Mouse (Mus musculus) brain, adult 2 months (tissue): ENCODE data around the gene Hist1h2bj.

Source experiments
- DNase-seq: peaks from one replicate; pipeline ENCODE4 v3.0.0; 2011; ENCODE audit warnings: low read depth, low spot score

The Hist1h2bj gene

GRCm38 (mm10) chr13:22042568-22043502 is at the start of gene Hist1h2bj, which contains the start of gene Hist1h2ag:
Gene Hist1h2bj, plus strand, starts transcription at chr13:22043214.
Gene Hist1h2ag, minus strand, starts transcription at chr13:22042944.
- peak; percentile 99 for DNase-seq

- DNase-seq: peak; percentile 15
Measured at GRCm38 (mm10) chr13:21993957-21994738, 48.9 kb upstream of the Hist1h2bj start.

GRCm38 (mm10) chr13:21994896-21995295 is 48.1 kb upstream of the Hist1h2bj start:
- no peak for DNase-seq

GRCm38 (mm10) chr13:21995331-21995914 is 47.6 kb upstream of the Hist1h2bj start:
- no peak for DNase-seq

- DNase-seq: no peak
Measured at GRCm38 (mm10) chr13:21996101-21996839, 46.7 kb upstream of the Hist1h2bj start.

GRCm38 (mm10) chr13:21996840-21997185 is 46.2 kb upstream of the Hist1h2bj start:
- no peak for DNase-seq

- no peak for DNase-seq
Measured at GRCm38 (mm10) chr13:21997201-21997820, 45.7 kb upstream of the Hist1h2bj start.

GRCm38 (mm10) chr13:21997821-21998220 is 45.2 kb upstream of the Hist1h2bj start:
- DNase-seq: no peak

- no peak for DNase-seq
Measured at GRCm38 (mm10) chr13:21998412-21998811, 44.6 kb upstream of the Hist1h2bj start.

GRCm38 (mm10) chr13:21999147-21999546 is 43.9 kb upstream of the Hist1h2bj start:
- DNase-seq: no peak

GRCm38 (mm10) chr13:22001346-22001745 is 41.7 kb upstream of the Hist1h2bj start:
- DNase-seq: no peak

- DNase-seq: no peak
Measured at GRCm38 (mm10) chr13:22001823-22002222, 41.2 kb upstream of the Hist1h2bj start.

- peak; percentile 42 for DNase-seq
Measured at GRCm38 (mm10) chr13:22005605-22006333, 37.2 kb upstream of the Hist1h2bj start.

- DNase-seq: no peak
Measured at GRCm38 (mm10) chr13:22006334-22007120, 36.5 kb upstream of the Hist1h2bj start.

- no peak for DNase-seq
Measured at GRCm38 (mm10) chr13:22007121-22007510, 35.9 kb upstream of the Hist1h2bj start.

- no peak for DNase-seq
Measured at GRCm38 (mm10) chr13:22007872-22008271, 35.1 kb upstream of the Hist1h2bj start.

- DNase-seq: no peak
Measured at GRCm38 (mm10) chr13:22008707-22009106, 34.3 kb upstream of the Hist1h2bj start.

- no peak for DNase-seq
Measured at GRCm38 (mm10) chr13:22009642-22010041, 33.4 kb upstream of the Hist1h2bj start, which contains the start of gene Prss16. Gene Prss16, minus strand, starts transcription at chr13:22009742.

- DNase-seq: no peak
Measured at GRCm38 (mm10) chr13:22013716-22014115, 29.3 kb upstream of the Hist1h2bj start.
